14 mouse cellular contexts compared by ENCODE assay signal in the genomic region with DNA sequence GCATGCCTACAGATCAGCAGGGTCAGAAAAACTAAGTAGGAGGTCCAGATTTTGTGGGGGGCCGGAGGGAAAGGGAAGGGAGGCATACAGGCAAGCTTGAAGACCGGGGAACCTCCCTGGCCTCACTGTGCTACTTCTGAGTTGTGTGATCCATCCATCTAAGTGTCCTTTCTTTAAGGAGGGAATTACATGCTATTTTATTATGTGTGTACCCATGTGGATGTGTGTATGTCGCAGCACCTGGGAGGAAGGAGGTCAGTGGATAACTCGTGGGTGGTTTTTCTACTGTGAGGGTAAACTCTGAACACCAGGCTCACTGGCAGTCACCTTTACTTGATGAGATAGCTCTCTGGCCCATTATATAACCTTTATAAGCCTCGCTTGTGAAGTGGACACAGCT.
"Had no signal": no experiment of that assay in that cellular context is flagged by ENCODE, and none has a peak within 500 bp of the region (broad histone marks: within the 10 kb centered on the region; RNA-seq: fewer than 3 reads in every experiment).

No protein-coding gene starts in this region.

- H3K4me3 ChIP-seq: kidney, embryonic 15.5 days; limb, embryonic 13.5 days; neural tube, embryonic 13.5 days; stomach, embryonic 15.5 days had no signal

- H3K9ac ChIP-seq: kidney, embryonic 15.5 days; limb, embryonic 13.5 days; liver, embryonic 14.5 days; neural tube, embryonic 13.5 days; stomach, embryonic 15.5 days had no signal

- H3K4me2 ChIP-seq: kidney, embryonic 15.5 days; limb, embryonic 13.5 days; stomach, embryonic 15.5 days had no signal

- ATAC-seq: intestine, embryonic 16.5 days had no signal

- H3K27ac ChIP-seq: limb, embryonic 13.5 days; liver, embryonic 14.5 days; neural tube, embryonic 13.5 days; stomach, embryonic 15.5 days had no signal

- H3K9me3 ChIP-seq: kidney, embryonic 15.5 days; limb, embryonic 13.5 days; neural tube, embryonic 13.5 days; stomach, embryonic 15.5 days had no signal

- H3K36me3 ChIP-seq: kidney, embryonic 15.5 days; limb, embryonic 13.5 days; neural tube, embryonic 13.5 days; stomach, embryonic 15.5 days had no signal

- DNase-seq: kidney, adult 2 months; kidney, postnatal 14 days; layer of hippocampus, adult 9-11 months; layer of hippocampus, postnatal 36 days; left cerebral cortex, postnatal 4 days; lung, adult 18-20 months; thymus, adult 2 months; thymus, postnatal 25 days had no signal
